Mouse (Mus musculus) heart, embryonic 12.5 days (tissue): ENCODE measurements at regions not wholly inside any gene's neighbourhood (a gene's known extent, or its start where the extent isn't known, plus 50 kb on each side); places are given as distances from the start of the nearest gene placed in this dataset.

Experiments
- ATAC-seq: fragments of 200-750 bp; cut with Nextera tagmentation; 2 replicates; pipeline ENCODE4 v1.8.0; 2017; ENCODE audit warnings: moderate TSS enrichment, moderate library complexity; ENCODE audit not compliant: insufficient number of reproducible peaks, low FRiP score
- H3K27ac ChIP-seq: fragments of 300-500 bp; sonication (generic); 2 replicates; pipeline ENCODE4 v1.5.1; 2016; ENCODE audit warnings: mild to moderate bottlenecking, moderate library complexity; ENCODE audit not compliant: poor library complexity, severe bottlenecking
- H3K27me3 ChIP-seq: fragments of 300-500 bp; sonication (generic); replicated peaks from 2 replicates; pipeline ENCODE4 v1.6.1; 2016; ENCODE audit warnings: mild to moderate bottlenecking, moderate library complexity
- H3K36me3 ChIP-seq: fragments of 300-500 bp; sonication (generic); 2 replicates; pipeline ENCODE4 v1.6.1; 2016; ENCODE audit warnings: mild to moderate bottlenecking, moderate library complexity
- H3K4me1 ChIP-seq: fragments of 300-500 bp; sonication (generic); replicated peaks from 2 replicates; pipeline ENCODE4 v1.6.1; 2016; ENCODE audit warnings: mild to moderate bottlenecking
- H3K4me2 ChIP-seq: fragments of 300-500 bp; sonication (generic); 2 replicates; pipeline ENCODE4 v1.6.1; 2016; ENCODE audit warnings: mild to moderate bottlenecking, moderate library complexity
- H3K4me3 ChIP-seq: fragments of 300-500 bp; sonication (generic); 2 replicates; pipeline ENCODE4 v1.5.1; 2016; ENCODE audit warnings: mild to moderate bottlenecking
- H3K9ac ChIP-seq: fragments of 300-500 bp; sonication (generic); 2 replicates; pipeline ENCODE4 v1.6.1; 2016; ENCODE audit warnings: mild to moderate bottlenecking, moderate library complexity
- H3K9me3 ChIP-seq: fragments of 300-500 bp; sonication (generic); replicated peaks from 2 replicates; pipeline ENCODE4 v1.6.1; 2016; ENCODE audit warnings: mild to moderate bottlenecking, moderate library complexity
- WGBS: fragments of 180-500 bp; shearing (Covaris S2); methylation state at CpG from one replicate; pipeline ENCODE4 v1.1.7; 2016; 5-methylcytosine and 5-hydroxymethylcytosine counted together

DNA sequence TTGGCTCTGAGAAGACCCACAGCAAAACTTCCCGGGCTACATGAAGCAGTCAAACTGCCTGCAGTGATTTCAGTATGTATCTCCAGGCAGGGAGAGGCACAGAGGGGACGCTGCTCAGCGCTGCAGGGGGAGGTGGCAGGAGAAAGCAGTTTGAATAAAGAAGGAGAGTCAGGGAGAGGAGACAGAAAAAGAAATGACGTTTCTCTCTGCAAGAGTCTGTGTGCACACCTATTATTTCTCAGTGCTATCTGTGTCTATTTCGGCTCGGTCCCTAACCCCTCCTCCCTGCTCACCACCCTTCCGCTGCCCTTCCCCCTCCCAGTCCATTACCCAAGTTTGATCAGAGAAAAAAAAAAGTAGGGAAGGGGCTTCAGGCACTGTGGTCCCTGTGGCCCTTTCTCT lies 391.4 kb upstream of the Cited2 start:
- Histone ChIP-seq H3K4me1 (peaks cover 36% of the 10 kb centered on the region), H3K4me3 (peak overlapping the region; percentile 48), H3K27me3 (no peaks in the 10 kb centered on the region), H3K27ac (peak overlapping the region; percentile 76), H3K4me2 (peak overlapping the region; percentile 68), H3K9ac (0 out of 2 replicates have a peak overlapping the region, but pooled peaks have one; percentile 28), H3K36me3 (no peaks in the 10 kb centered on the region), H3K9me3 (no peaks in the 10 kb centered on the region)
- 0 out of 2 replicates have a peak, but pooled peaks have one; percentile 36 for ATAC-seq
- WGBS: under 1% methylated on average over 7 of the region's 7 CpGs

DNA sequence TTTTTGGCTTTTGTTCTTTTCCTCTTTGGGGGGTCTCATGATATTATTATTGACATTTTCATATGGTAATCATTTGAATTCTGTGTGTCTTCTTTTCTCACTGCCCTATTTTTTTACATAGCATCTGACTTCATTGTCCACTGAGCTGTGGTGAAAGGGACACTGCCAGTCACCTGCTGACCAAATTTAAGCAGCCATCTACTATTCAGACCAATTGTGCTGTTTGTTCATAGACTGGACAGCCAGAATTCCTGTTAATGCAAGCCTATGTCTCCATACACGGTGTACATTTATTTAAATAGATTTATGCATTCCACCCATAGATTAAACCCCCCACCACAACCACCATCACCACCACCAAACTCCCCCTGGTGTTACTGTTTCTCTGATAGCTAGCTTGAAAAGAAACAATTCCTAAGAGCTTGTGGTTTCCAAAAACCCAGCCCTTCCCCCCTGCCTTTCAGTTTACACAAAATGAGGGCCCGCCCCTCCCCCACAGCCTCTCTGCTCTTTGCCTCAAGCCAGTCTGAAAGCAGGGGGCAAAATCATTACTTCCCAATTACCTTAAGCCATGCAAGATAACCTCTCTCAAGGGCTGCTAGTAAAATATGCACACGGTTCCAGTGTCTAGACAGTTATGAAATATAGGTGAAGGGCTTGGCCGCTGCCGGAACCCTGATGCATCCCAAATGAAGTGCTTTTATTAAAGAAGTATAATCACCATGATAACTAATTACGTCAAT lies 390.8 kb upstream of the Cited2 start:
- Histone ChIP-seq H3K27ac (peak overlapping the region; percentile 76), H3K9ac (no peak overlapping the region), H3K9me3 (no peaks in the 10 kb centered on the region), H3K27me3 (no peaks in the 10 kb centered on the region), H3K4me1 (peaks cover 36% of the 10 kb centered on the region), H3K36me3 (no peaks in the 10 kb centered on the region), H3K4me2 (peak overlapping the region; percentile 68; the same call in 1 of the 2 replicates), H3K4me3 (no peak overlapping the region)
- 60% methylated on average over 6 of the region's 6 CpGs for WGBS
- no peak for ATAC-seq

DNA sequence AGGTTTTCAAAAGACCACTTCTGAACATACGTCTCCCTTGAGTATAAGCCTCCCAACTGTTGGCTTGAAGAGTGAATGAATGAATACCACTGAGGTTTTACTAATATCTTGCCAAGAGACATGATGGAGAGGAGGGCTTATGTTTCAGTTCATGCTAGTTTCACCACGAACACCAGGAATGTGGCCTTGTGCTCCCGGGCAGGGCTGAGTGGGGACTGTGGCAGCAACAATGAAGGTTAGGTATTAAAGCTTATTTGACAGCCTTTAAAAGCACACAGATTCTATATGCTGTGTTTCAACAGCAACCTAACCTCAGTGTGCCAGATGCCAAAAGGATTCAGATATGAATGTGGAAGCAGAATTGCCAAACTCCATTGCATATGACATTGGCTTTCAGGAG lies 390.0 kb upstream of the Cited2 start:
- no peak overlapping the region for H3K27ac ChIP-seq
- H3K36me3 ChIP-seq: no peaks in the 10 kb centered on the region
- H3K4me1 ChIP-seq: peaks cover 36% of the 10 kb centered on the region
- no peak overlapping the region for H3K9ac ChIP-seq
- 62% methylated on average over 3 of the region's 3 CpGs for WGBS
- H3K9me3 ChIP-seq: no peaks in the 10 kb centered on the region
- H3K4me2 ChIP-seq: no peak overlapping the region
- no peak for ATAC-seq
- H3K27me3 ChIP-seq: no peaks in the 10 kb centered on the region
- no peak overlapping the region for H3K4me3 ChIP-seq

DNA sequence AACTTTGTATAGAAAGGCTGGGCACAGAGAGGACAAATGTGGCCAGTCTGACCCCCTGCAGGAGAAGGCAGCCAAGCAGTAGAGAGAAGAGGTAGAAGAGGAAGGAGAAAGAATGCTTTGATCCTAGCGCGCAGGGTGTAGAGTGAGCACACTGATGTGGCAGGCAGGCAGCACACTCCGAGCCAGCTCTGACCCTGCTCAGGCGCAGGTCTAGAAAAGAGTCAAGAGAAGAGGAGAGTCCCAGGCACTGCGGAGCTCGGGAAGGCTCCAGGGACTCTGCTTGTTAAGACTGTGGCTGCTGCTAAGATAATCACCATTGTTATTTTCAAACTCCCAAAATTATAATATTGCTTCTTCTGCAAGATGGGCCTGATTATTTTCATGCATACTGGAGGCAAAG lies 389.3 kb upstream of the Cited2 start:
- Histone ChIP-seq H3K9me3 (no peaks in the 10 kb centered on the region), H3K27ac (no peak overlapping the region), H3K36me3 (no peaks in the 10 kb centered on the region), H3K9ac (no peak overlapping the region), H3K4me2 (peak overlapping the region; percentile 1; the same call in 1 of the 2 replicates), H3K4me3 (no peak overlapping the region), H3K4me1 (peaks cover 36% of the 10 kb centered on the region), H3K27me3 (no peaks in the 10 kb centered on the region)
- WGBS: 11% methylated on average over 6 of the region's 6 CpGs
- ATAC-seq: no peak; the same call in 1 of the 2 replicates

DNA sequence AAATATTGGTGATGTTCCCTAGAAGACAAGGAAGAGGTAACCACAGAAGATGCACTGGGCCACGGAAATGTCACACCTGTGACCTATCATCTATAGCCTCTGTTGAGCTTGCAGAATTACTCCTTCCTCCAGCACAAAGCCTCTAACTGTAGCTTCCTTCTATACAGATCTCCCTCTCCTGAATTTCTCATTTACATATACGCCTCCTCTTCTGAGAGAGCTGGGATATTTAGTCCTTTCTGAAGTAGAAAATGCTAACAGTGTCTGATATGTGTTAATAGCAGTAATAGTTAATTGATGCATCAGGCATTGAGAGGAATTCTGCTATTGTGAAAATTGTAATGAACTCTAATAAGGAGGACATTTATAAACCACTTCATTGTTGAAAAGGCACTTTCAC lies 385.8 kb upstream of the Cited2 start:
- H3K27ac ChIP-seq: no peak overlapping the region
- H3K9ac ChIP-seq: no peak overlapping the region
- H3K4me1 ChIP-seq: peaks cover 13% of the 10 kb centered on the region
- H3K27me3 ChIP-seq: no peaks in the 10 kb centered on the region
- no peak overlapping the region for H3K4me3 ChIP-seq
- no peaks in the 10 kb centered on the region for H3K36me3 ChIP-seq
- 78% methylated on average over 2 of the region's 2 CpGs for WGBS
- no peak for ATAC-seq
- no peak overlapping the region for H3K4me2 ChIP-seq
- H3K9me3 ChIP-seq: no peaks in the 10 kb centered on the region

DNA sequence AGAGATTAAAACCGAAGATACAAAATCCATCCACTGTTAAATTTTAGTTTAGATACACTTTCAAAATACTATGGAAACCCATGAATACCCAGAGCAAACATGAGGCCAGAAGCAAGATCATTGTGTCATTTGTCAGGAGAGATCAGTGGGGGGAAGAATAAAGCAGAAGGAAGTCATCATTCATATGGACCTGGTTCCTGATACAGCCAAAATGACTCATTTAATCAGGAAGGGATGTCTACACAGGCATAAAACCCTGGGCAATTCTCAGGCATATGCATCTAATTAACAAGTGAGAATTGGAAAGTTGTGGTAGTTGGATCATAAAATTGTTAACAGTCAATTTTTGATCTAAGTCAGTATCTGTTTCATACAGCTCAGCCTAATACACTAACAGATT lies 379.2 kb upstream of the Cited2 start:
- Histone ChIP-seq H3K4me1 (peaks cover 11% of the 10 kb centered on the region), H3K9ac (no peak overlapping the region), H3K9me3 (no peaks in the 10 kb centered on the region), H3K27ac (no peak overlapping the region), H3K4me3 (no peak overlapping the region), H3K36me3 (no peaks in the 10 kb centered on the region), H3K27me3 (no peaks in the 10 kb centered on the region), H3K4me2 (no peak overlapping the region)
- 82% methylated on average over 1 of the region's 1 CpGs for WGBS
- no peak for ATAC-seq

DNA sequence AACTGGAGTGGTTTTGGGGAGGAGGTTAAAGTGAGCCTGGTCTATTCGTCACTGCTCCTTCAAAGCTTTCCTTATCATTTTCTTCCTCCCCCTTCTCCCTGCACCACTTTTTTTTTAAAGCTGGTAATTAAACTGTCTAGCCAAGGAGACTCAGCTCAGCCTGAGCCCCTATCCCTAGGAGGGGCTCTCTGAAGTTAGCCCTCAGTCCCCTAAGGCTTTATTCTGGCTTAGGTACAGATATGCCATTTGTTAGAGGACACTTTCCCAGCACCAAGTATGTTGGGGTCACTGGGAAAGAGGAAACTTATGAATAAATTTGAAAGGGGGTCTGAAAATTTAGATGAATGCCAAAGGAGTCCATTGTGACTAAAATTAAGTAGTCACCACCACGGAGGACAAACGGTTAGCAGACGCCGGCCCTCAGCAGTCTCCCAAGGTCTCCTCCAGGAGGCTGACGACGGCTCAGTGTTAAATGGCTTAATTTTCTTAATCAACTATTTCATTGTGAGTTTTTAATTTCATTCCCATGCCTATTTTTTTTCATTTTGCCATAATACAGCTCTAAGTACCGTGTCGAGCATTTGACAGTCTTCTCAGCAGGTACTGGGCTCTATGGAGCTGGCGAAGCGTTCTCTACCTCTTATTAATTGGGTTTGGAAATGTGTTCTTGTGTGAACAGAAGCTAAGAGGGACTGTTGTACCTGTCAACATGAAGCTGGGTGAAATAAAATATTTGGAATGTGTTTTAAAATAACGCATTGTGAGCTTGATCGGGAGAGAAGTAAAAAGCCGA lies 370.6 kb upstream of the Cited2 start:
- H3K9me3 ChIP-seq: no peaks in the 10 kb centered on the region
- no peak overlapping the region for H3K4me3 ChIP-seq
- peaks cover 16% of the 10 kb centered on the region for H3K4me1 ChIP-seq
- no peak overlapping the region for H3K4me2 ChIP-seq
- WGBS: 83% methylated on average over 14 of the region's 14 CpGs
- no peak for ATAC-seq
- H3K9ac ChIP-seq: no peak overlapping the region
- no peak overlapping the region for H3K27ac ChIP-seq
- H3K36me3 ChIP-seq: no peaks in the 10 kb centered on the region
- no peaks in the 10 kb centered on the region for H3K27me3 ChIP-seq

DNA sequence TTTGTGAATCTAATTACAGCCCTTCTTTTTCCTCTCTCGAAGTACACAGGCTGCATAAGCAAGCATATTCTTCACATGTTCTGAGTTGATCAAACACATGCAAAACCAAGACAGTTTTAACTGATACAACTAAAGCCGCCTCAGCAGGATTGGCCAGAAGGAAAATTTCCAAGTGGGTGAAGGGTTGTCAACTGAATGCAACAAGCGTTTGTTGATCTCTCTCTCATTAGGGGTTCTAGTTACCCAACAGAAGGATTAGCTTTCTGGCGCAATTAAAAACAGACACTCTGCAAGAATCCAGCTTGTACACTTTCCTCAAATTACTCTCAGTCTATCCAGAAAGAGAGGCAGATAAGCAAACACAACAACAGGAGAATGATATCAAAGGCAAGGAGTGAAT lies 367.5 kb upstream of the Cited2 start:
- H3K27me3 ChIP-seq: no peaks in the 10 kb centered on the region
- WGBS: 52% methylated on average over 4 of the region's 4 CpGs
- no peaks in the 10 kb centered on the region for H3K4me1 ChIP-seq
- H3K4me2 ChIP-seq: no peak overlapping the region
- no peak overlapping the region for H3K27ac ChIP-seq
- H3K4me3 ChIP-seq: no peak overlapping the region
- H3K9me3 ChIP-seq: no peaks in the 10 kb centered on the region
- H3K9ac ChIP-seq: no peak overlapping the region
- H3K36me3 ChIP-seq: no peaks in the 10 kb centered on the region
- ATAC-seq: no peak

DNA sequence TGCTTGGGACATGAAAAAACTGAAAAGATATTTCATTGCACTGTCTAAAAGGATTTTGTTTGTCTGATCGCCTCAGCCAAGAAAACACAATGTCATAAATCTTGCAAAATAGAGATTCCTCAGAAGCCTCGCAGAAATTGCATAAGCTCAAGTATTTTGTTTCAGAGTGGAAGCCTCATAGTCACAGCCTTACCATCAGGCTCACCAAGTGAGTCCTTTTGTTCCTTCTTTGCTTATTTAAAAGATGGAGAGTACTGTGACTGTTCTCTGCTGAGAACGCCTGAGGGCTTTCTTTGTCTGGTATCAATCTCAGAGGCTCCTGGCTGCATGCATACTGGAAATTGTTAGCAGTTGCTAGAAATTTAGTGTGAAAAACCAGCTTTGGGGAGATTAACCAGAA lies 367.0 kb upstream of the Cited2 start:
- Histone ChIP-seq H3K9ac (no peak overlapping the region), H3K36me3 (no peaks in the 10 kb centered on the region), H3K4me2 (no peak overlapping the region), H3K27ac (no peak overlapping the region), H3K27me3 (no peaks in the 10 kb centered on the region), H3K4me3 (no peak overlapping the region), H3K4me1 (no peaks in the 10 kb centered on the region), H3K9me3 (no peaks in the 10 kb centered on the region)
- no peak for ATAC-seq
- 56% methylated on average over 3 of the region's 3 CpGs for WGBS

DNA sequence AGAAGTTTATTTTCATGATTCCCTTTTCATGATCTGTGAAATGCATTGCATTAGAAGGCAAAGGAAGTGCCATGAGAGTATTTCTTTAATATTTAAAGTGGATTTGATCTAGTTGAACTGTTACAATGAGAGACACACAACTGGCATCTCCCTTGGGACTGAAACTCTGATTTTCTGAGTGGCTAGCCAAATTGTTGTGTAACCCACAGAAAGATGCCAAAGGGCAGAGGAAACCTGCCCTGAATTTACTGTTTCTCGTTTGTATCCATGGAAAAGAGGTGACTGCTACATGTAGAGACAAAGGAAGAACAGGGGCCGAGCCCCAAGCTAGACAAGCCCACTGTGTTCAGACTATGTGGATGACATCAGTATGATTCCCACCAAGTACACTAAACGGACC lies 360.4 kb upstream of the Cited2 start:
- H3K36me3 ChIP-seq: no peaks in the 10 kb centered on the region
- no peak overlapping the region for H3K4me2 ChIP-seq
- H3K9me3 ChIP-seq: no peaks in the 10 kb centered on the region
- H3K9ac ChIP-seq: no peak overlapping the region
- ATAC-seq: no peak
- H3K4me3 ChIP-seq: no peak overlapping the region
- H3K27ac ChIP-seq: no peak overlapping the region
- H3K4me1 ChIP-seq: 0 out of 2 replicates have a peak, but pooled peaks cover 4% of the 10 kb centered on the region
- WGBS: 71% methylated on average over 3 of the region's 3 CpGs
- H3K27me3 ChIP-seq: no peaks in the 10 kb centered on the region

DNA sequence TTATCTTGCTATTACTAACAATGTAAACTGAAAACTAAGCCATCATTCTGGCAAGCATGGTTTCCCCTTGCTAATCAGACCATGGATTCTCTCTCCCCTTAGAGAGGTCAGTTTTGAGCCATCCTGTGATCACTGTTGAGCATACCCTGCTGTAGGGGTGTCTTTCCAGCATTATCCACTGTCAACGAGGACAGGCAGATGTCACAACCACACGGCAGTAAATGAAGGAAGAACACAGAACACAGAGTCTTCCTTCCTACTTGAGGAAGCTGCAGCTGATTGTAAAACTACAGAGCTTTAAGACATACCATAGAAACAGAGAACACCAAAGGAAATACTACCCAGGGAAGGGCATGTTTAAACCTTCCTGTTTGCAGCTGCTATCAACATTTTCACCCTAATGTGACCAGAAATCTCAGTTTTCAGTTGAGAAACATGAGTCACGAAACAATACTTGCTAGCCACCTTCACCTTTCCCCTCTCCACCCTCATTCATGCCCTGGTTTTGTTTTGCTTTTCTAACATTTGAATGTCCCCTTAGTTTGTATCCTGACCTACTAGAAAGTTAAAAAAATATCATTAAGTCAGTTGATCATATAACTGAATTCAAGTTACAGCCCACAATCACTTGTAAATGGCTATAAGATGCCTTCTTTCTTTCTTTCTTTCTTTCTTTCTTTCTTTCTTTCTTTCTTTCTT lies 356.8 kb upstream of the Cited2 start:
- no peak for ATAC-seq
- Histone ChIP-seq H3K36me3 (no peaks in the 10 kb centered on the region), H3K27ac (no peak overlapping the region), H3K9me3 (no peaks in the 10 kb centered on the region), H3K9ac (no peak overlapping the region), H3K4me3 (no peak overlapping the region), H3K27me3 (no peaks in the 10 kb centered on the region), H3K4me2 (no peak overlapping the region), H3K4me1 (0 out of 2 replicates have a peak, but pooled peaks cover 4% of the 10 kb centered on the region)
- 54% methylated on average over 3 of the region's 3 CpGs for WGBS
